Mouse (Mus musculus) right cerebral cortex, postnatal 14 days (tissue): ENCODE data around the gene Emx1.

Experiments
- DNase-seq: peaks from one replicate; pipeline ENCODE4 v3.0.0; 2022

Gene Emx1

GRCm38 (mm10) chr6:85189911-85190591, 2.8 kb downstream of the Emx1 start:
- peak; percentile 58 for DNase-seq

GRCm38 (mm10) chr6:85190671-85191070, 3.4 kb downstream of the Emx1 start:
- DNase-seq: no peak

- DNase-seq: no peak
Observed at GRCm38 (mm10) chr6:85191751-85192440, 4.7 kb downstream of the Emx1 start.

GRCm38 (mm10) chr6:85193381-85194318, 6.4 kb downstream of the Emx1 start:
- no peak for DNase-seq

GRCm38 (mm10) chr6:85197951-85198350, 10.7 kb downstream of the Emx1 start:
- DNase-seq: no peak

GRCm38 (mm10) chr6:85206182-85206938, 19.1 kb downstream of the Emx1 start:
- DNase-seq: no peak

GRCm38 (mm10) chr6:85206939-85207285, 19.7 kb downstream of the Emx1 start:
- DNase-seq: peak; percentile 56

- no peak for DNase-seq
Observed at GRCm38 (mm10) chr6:85207345-85207744, 20.1 kb downstream of the Emx1 start.

- no peak for DNase-seq
Observed at GRCm38 (mm10) chr6:85209226-85209967, 22.2 kb downstream of the Emx1 start.

- no peak for DNase-seq
Observed at GRCm38 (mm10) chr6:85210686-85211085, 23.4 kb downstream of the Emx1 start.

- DNase-seq: no peak
Observed at GRCm38 (mm10) chr6:85218251-85218650, 31.0 kb downstream of the Emx1 start.

- DNase-seq: no peak
Observed at GRCm38 (mm10) chr6:85218684-85219445, 31.6 kb downstream of the Emx1 start.

- no peak for DNase-seq
Observed at GRCm38 (mm10) chr6:85219706-85220105, 32.5 kb downstream of the Emx1 start.

GRCm38 (mm10) chr6:85220917-85221316, 33.7 kb downstream of the Emx1 start:
- DNase-seq: no peak

GRCm38 (mm10) chr6:85222551-85222950, 35.3 kb downstream of the Emx1 start:
- DNase-seq: no peak

GRCm38 (mm10) chr6:85223498-85224150, 36.4 kb downstream of the Emx1 start:
- DNase-seq: no peak

- no peak for DNase-seq
Observed at GRCm38 (mm10) chr6:85224442-85224891, 37.2 kb downstream of the Emx1 start.

- no peak for DNase-seq
Observed at GRCm38 (mm10) chr6:85226570-85226969, 39.3 kb downstream of the Emx1 start.

GRCm38 (mm10) chr6:85227520-85227919, 40.3 kb downstream of the Emx1 start:
- DNase-seq: no peak

GRCm38 (mm10) chr6:85230762-85231161, 43.5 kb downstream of the Emx1 start:
- no peak for DNase-seq

- DNase-seq: peak; percentile 51
Observed at GRCm38 (mm10) chr6:85231469-85231868, 44.2 kb downstream of the Emx1 start.
